Mouse (Mus musculus) cerebellum, postnatal 10 days (tissue): ENCODE data around the gene Hoxb5.
A peak's percentile ranks its signal among the peaks of the same experiment; 100 is the strongest.

ENCODE experiments used
- DNase-seq, 2 experiments: peaks; one replicate each; pipeline ENCODE4 v3.0.0; 2021; ENCODE audit warnings: mixed read lengths in 2 of 2

Hoxb5 gene

GRCm38 (mm10) chr11:96319910-96320309 lies 16.8 kb downstream of the Hoxb5 start:
- no peak for DNase-seq

DNA sequence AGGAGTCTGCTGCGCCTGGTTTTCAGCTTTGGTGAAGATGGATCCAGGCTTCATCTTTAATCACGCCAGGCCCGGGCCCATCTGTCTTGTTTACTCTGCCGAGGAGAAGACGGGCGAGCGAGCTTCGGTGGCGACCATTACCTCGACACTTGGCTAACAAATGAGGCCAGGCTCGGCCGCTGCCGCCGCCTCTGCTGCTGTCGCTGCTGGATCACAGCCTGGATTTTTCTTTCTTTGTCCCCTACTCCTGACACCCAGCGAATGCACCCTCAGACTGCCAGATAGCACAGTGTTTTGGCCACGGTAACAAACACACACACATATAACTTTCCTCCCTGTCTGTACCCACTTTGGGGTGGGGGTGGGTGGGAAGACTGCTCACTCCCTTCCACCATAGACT lies 17.6 kb downstream of the Hoxb5 start:
- DNase-seq = no peak

GRCm38 (mm10) chr11:96321846-96322245 lies 18.7 kb downstream of the Hoxb5 start:
- DNase-seq = no peak

GRCm38 (mm10) chr11:96322738-96323137 lies 19.6 kb downstream of the Hoxb5 start:
- DNase-seq = no peak

GRCm38 (mm10) chr11:96323154-96323553 lies 20.0 kb downstream of the Hoxb5 start, which contains the start of gene Hoxb3:
TSS of gene Hoxb3 (plus strand) at chr11:96323326.
- DNase-seq = no peak

DNA sequence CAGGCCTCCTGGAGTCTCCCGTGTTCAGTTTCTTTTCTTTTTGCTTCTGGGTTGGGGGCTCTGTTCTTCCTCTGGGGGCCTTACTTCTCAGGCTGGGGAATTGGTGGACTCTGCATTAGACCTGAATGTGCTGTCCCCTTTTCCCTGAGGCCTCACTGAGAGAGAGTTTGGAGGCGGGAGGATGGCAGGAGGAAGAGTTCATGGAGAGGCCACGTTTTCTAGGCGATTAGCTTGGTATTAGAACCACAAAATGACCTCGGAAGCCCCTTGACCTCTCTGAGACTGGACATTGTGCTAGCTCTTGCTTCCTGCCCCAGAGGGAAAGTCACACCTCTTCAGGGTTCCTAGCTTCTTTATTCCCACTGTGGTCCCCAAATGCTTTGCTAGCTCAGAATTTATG lies 21.0 kb downstream of the Hoxb5 start:
- no peak for DNase-seq

GRCm38 (mm10) chr11:96324965-96325364 lies 21.8 kb downstream of the Hoxb5 start:
- DNase-seq = no peak

DNA sequence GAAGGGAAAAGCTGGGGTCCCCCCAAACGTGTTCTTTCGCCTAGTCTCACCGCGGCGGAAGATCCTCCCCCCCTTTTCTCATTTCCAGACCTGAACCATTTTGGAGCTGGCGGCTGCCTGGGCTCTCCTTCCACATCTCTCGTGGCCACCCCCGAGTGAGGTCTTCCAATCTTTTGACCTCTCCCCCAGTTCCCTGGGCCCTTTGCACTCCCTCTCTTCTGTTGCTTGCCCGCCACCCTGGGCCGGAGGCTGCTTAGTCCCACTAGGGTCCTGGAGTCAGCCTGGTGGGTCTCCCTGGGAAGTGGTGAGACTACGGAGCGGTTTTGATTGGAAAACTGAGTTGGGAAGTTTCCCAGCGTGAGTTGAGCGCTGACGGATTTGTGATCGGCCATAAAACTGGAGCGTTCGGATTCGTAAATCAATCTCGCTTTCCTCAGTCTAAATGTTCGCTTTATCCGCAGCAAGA lies 22.6 kb downstream of the Hoxb5 start:
- no peak for DNase-seq

- DNase-seq = no peak
Observed at GRCm38 (mm10) chr11:96326705-96327104, 23.6 kb downstream of the Hoxb5 start.

DNA sequence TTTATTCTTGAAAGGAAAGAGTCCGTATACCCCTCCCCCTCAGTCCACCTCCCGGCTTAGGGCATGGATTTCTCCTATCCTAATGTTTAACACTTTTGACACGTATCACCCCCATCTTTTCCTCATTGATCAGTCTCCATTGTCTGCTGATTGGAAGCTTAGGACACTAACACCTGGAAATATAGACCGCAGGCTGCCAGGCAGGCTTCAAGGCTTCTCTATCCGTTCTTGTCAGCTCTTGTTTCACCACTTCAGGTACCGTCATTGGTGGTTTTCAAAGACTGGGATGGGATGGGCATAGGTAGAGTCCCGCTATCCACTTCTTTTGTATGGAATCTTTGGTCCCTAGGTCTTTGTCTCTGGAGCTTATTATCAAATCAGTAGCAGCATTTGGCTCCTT lies 24.0 kb downstream of the Hoxb5 start:
- no peak for DNase-seq

- DNase-seq = no peak
Observed at GRCm38 (mm10) chr11:96327750-96328149, 24.6 kb downstream of the Hoxb5 start.

GRCm38 (mm10) chr11:96328605-96329004 lies 25.5 kb downstream of the Hoxb5 start:
- no peak for DNase-seq

DNA sequence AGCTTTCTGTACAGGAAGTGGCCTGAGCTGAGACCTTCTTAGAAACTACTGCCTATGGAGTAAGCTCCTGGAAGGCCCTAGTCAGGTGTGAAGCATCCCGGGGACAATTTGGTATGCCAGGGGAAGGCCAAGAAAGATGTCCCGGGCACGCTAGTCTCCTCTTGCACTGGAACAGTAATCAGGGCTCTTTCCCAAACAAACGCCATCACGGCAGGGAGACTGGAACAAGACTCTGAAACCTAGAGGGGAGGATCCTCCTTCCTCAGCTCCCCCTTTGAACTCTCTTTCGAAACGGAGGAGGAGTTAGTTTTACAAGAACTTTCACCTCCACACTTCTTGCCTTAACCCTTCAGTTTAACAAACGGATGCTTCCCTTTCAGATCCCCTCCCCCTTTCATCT lies 29.0 kb downstream of the Hoxb5 start:
- no peak for DNase-seq

GRCm38 (mm10) chr11:96332618-96333032 lies 29.5 kb downstream of the Hoxb5 start:
- no peak for DNase-seq

DNA sequence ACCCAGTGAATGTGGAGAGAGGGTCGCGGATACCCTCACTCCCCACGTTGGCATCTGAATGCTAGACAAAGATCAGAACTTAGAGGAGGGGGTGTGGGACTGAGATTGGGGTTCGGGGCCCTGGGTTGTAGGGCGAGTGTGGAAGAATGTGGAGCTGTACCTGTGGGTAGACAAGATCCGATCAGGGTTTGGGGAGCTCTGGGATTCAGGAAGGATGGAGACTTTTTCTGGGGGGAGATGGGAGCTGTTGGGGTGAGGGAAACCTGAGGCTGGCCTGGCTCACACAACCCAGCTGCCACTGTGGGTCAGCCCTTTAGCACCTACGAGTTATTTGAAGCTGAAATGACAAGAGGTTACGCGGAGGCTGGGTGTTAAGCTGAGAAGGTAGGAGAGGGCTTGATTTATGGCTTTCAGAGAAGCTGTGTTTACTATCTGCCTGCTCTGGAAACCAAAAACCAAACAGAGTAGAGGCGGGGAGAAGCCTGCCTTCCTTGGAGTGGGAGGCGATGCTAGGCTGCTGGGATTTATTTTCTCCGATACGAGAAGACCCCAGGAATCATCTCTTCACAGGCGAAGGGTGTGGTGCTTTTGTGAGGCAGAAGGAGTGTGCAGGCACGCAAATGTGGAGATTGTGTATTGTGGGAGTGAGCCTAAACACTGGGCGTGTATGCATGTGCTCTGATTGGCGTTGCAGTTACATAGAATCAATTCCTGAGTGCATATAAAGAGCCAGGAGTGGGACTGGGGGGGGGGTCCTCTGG lies 30.3 kb downstream of the Hoxb5 start:
- no peak for DNase-seq

DNA sequence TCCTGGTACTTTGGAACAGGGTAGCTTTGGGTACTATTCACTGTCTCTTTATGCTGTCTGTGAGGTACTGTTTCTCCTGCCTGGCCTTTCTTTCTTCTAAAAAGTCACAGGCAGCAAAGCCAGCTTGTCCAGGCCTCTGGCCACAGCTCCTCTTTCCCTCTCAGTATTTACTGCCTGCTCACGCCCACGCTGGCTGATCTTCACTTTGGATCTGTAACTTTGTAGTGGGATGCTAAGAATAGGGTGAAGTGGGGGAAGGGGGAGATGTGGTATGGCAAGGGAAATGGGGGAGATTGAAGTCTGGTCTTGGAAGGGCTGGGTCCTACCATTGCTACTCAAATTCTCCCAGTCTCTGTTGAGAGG lies 30.8 kb downstream of the Hoxb5 start:
- DNase-seq = no peak

- no peak for DNase-seq
Observed at GRCm38 (mm10) chr11:96334998-96335397, 31.9 kb downstream of the Hoxb5 start.

DNA sequence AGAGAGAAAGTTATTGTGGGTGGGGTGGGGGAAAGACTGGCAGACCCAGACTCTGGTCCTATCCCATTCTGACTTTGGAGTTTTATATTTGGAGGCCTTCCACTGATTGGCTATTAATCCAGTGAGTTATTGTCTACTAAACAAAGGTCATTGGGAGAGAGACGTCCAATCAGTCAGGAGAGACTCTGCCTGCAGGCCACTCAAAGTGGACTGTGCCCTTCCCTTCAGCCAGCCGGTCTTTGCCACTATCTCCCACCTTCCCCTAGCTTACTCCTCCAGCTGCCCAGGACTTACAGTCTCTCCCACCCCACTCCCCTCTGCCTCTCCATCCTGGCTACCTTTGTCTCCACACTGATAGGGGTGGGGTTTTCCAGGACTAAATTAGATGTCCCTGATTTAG lies 33.5 kb downstream of the Hoxb5 start:
- DNase-seq = no peak

GRCm38 (mm10) chr11:96337026-96337425 lies 33.9 kb downstream of the Hoxb5 start:
- no peak for DNase-seq

DNA sequence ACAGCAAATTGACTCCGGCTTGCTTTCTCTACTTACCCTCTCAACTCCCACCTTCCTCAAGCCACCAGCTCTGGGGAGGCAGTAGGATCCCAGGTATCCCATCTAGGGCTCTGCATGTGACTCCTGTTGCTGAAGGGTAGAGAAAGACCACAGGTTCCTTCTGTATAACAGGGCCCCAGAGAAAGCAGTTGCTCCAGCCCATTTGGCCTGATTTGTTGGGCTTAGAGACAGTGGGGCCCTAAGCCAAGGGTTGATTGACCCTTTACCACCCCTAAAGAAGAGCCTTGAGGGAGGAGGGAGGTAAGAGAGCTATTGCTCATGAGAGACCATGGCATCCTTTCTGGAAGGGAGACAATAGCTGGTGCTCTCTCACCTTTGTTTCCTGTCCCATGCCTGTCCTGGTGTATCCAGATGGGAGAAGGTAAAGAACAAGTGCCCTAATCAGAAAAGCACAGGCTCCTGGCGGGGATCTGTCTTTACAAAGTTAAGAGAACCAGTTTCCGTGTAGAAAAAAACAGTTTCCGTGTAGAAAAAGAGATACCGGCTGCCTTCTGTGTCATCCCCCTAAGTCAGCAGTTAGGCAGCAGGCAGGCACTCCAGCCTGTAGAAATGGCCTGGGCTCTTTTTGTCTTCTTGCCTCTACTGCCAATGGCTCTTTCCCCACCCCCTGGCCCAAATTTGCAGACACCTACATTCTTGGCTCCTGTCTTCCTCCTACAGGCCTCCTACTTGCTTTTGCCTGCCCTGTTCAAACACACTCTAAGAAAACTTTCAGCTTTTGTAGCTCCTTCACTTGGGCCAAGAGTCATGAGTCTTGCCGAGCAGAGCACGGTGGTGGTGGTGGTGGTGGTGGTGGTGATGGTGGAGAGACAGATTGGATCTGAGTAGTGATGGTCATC lies 36.1 kb downstream of the Hoxb5 start:
- no peak for DNase-seq

DNA sequence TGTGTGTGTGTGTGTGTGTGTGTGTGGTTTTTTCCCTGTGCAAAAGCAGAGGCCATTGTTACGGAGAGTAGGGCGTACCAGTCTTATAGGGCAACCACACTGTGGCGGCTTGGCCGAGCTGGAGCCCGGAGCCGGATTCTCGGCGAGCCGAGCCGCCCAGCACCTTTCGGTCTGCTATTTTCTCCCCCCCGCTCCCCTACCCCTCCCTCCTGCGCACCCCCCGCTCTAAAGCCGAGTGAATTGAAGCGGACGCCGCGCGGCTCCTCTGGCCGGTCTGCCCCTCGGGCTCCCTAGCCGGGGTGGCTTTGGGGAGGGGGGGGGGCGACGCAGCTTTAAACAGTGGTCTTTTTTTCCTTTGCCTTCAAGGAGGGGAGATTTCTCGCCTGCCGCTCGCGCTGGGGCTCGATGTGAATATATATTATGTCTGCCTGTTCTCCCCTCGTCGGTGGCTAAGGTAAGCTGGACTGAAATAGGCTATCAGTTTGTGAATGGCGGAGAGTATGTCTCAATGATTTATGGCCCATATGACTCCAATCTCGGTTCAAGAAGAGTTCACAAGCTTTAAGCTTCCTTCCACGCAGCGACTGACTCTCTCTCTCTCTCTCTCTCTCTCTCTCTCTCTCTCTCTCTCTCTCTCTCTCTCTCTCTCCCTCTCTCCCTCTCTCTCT lies 37.7 kb downstream of the Hoxb5 start:
- no peak for DNase-seq

DNA sequence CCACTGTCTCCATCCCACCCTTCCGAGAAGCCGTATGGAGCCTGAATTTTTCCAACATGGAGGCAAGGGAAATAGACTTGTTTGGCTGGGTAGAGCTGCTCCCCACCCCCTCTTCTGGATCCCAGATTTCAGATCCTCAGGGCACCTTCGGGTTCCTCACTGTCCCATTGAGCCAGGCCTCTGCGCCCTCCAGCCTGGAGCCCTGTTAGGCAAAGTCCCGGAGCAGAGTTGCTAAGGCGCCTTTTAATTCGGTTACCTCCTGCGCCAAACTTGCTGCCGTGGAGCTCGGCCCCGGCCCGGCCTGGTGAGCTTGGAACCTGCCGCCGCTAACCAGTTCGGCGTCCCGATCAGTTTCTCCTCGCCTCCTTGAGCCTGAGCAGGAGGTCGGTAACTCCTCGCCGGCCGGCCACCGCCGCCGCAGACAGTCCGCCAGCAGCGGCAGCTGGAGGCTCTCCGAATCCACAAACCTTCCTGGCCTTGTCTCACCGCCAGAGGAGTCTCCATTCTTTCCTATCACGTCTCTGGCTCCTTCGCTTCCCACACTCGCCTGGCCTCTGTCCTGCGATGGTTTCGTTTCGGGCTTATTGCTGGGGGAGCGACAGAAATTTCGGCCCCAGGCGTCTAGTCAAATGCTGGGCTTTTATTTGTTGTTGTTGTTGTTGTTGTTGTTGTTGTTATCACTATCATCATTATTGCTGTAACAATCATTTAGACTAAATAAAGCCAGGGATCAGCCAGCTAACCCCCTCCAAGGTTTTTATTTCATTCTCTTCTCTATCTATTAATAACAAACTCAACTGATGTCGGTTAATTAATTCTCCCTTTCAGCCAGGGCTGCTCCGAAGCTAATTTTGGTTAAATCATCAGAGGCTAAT lies 38.8 kb downstream of the Hoxb5 start:
- peak; percentile 38 to 45 for DNase-seq
